Mouse (Mus musculus) kidney, embryonic 14.5 days (tissue): Measurements from ENCODE around the gene Iqcc. TPM values are rescaled to one million over a fixed set of nuclear protein-coding genes. Genes with fewer than 3 reads are reported as not detected.

ENCODE experiments used
- ATAC-seq: fragments of 200-750 bp; cut with Nextera tagmentation; 2 replicates; pipeline ENCODE4 v1.8.0; 2017; ENCODE audit warnings: moderate number of reproducible peaks, mild to moderate bottlenecking, moderate TSS enrichment, moderate library complexity; ENCODE audit not compliant: low FRiP score, low TSS enrichment
- H3K27ac ChIP-seq: fragments of 300-500 bp; sonication (generic); 2 replicates; pipeline ENCODE4 v1.5.1; 2014; ENCODE audit warnings: low read depth, mild to moderate bottlenecking, low read length, moderate library complexity, mixed read lengths
- H3K27me3 ChIP-seq: fragments of 300-500 bp; sonication (generic); 2 replicates; pipeline ENCODE4 v1.6.1; 2014; ENCODE audit warnings: mild to moderate bottlenecking, low read length; ENCODE audit not compliant: control insufficient read depth, insufficient read depth
- H3K36me3 ChIP-seq: fragments of 300-500 bp; sonication (generic); 2 replicates; pipeline ENCODE4 v1.6.1; 2014; ENCODE audit warnings: low read length, mixed read lengths; ENCODE audit not compliant: control insufficient read depth, insufficient read depth
- H3K4me1 ChIP-seq: fragments of 300-500 bp; sonication (generic); 2 replicates; pipeline ENCODE4 v1.6.1; 2014; ENCODE audit warnings: low read length, mixed read lengths; ENCODE audit not compliant: control insufficient read depth, insufficient read depth
- H3K4me2 ChIP-seq: fragments of 300-500 bp; sonication (generic); replicated peaks from 2 replicates; pipeline ENCODE4 v1.6.1; 2014; ENCODE audit warnings: low read depth, mild to moderate bottlenecking, low read length
- H3K4me3 ChIP-seq: fragments of 300-500 bp; sonication (generic); 2 replicates; pipeline ENCODE4 v1.5.1; 2014; ENCODE audit warnings: mild to moderate bottlenecking, low read length
- H3K9ac ChIP-seq: fragments of 300-500 bp; sonication (generic); 2 replicates; pipeline ENCODE4 v1.6.1; 2014; ENCODE audit warnings: low read depth, mild to moderate bottlenecking, low read length, moderate library complexity
- H3K9me3 ChIP-seq: fragments of 300-500 bp; sonication (generic); 2 replicates; pipeline ENCODE4 v1.6.1; 2016; ENCODE audit warnings: low read length; ENCODE audit not compliant: control insufficient read depth
- WGBS: fragments of 180-500 bp; shearing (Covaris S2); extraction: QIAGEN DNeasy Blood & Tissue Kit; methylation state at CpG from one replicate; pipeline ENCODE4 v1.1.7; 2014; 5-methylcytosine and 5-hydroxymethylcytosine counted together
- polyA plus RNA-seq: library from polyadenylated mRNA; unstranded; fragments of >200 nt; fragmentation: Nextera tagmentation; extraction: Ambion mirVana; gene quantifications from 2 replicates; pipeline ENCODE4 v1.2.1, GENCODE M21; 2014

The Iqcc gene
- polyA plus RNA-seq: 30.1 and 30.6 TPM in 2 replicates

- Histone ChIP-seq H3K4me2 (peak within 1 kb of the TSS; percentile 82), H3K36me3 (peaks cover 15% of the 10 kb centered on the region; the same call in 1 of the 2 replicates), H3K27ac (peak within 1 kb of the TSS; percentile 72; the same call in 1 of the 2 replicates), H3K9me3 (no peaks in the 10 kb centered on the region), H3K4me1 (peaks cover 18% of the 10 kb centered on the region), H3K4me3 (peak within 1 kb of the TSS; percentile 66), H3K9ac (peak within 1 kb of the TSS; percentile 80), H3K27me3 (no peaks in the 10 kb centered on the region)
- peak; percentile 87 for ATAC-seq
- WGBS: 5% methylated on average over 43 of the region's 44 CpGs
These were observed at the start of gene Iqcc for GRCm38 (mm10) chr4:129618786-129619691. TSS of gene Iqcc (minus strand) at chr4:129619099.

GRCm38 (mm10) chr4:129662255-129662813 is 43.4 kb upstream of the Iqcc start:
- no peak for ATAC-seq
- peaks cover 44% of the 10 kb centered on the region for H3K36me3 ChIP-seq
- WGBS: 77% methylated on average over 3 of the region's 3 CpGs

GRCm38 (mm10) chr4:129661584-129661983 is 42.7 kb upstream of the Iqcc start:
- WGBS: 90% methylated on average over 3 of the region's 3 CpGs

More at GRCm38 (mm10) chr4:129662255-129662813, 43.4 kb upstream of the Iqcc start:
- no peak overlapping the region for H3K4me2 ChIP-seq
- H3K4me1 ChIP-seq: no peaks in the 10 kb centered on the region
- no peak overlapping the region for H3K9ac ChIP-seq
- no peak overlapping the region for H3K4me3 ChIP-seq
- no peaks in the 10 kb centered on the region for H3K27me3 ChIP-seq
- H3K27ac ChIP-seq: no peak overlapping the region
- H3K9me3 ChIP-seq: no peaks in the 10 kb centered on the region

GRCm38 (mm10) chr4:129654770-129655169 is 35.9 kb upstream of the Iqcc start:
- H3K4me2 ChIP-seq: no peak overlapping the region
- H3K9me3 ChIP-seq: no peaks in the 10 kb centered on the region
- no peak overlapping the region for H3K27ac ChIP-seq
- 94% methylated on average over 14 of the region's 14 CpGs for WGBS
- peaks cover 91% of the 10 kb centered on the region for H3K36me3 ChIP-seq
- H3K9ac ChIP-seq: no peak overlapping the region
- no peaks in the 10 kb centered on the region for H3K27me3 ChIP-seq
- no peak for ATAC-seq
- no peaks in the 10 kb centered on the region for H3K4me1 ChIP-seq
- H3K4me3 ChIP-seq: no peak overlapping the region

More at GRCm38 (mm10) chr4:129661584-129661983, 42.7 kb upstream of the Iqcc start:
- Histone ChIP-seq H3K27ac (no peak overlapping the region), H3K4me1 (no peaks in the 10 kb centered on the region), H3K27me3 (no peaks in the 10 kb centered on the region), H3K4me2 (no peak overlapping the region), H3K36me3 (peaks cover 51% of the 10 kb centered on the region), H3K9ac (no peak overlapping the region), H3K9me3 (no peaks in the 10 kb centered on the region), H3K4me3 (no peak overlapping the region)
- no peak for ATAC-seq

- WGBS: 94% methylated on average over 8 of the region's 8 CpGs
- Histone ChIP-seq H3K36me3 (peaks cover 95% of the 10 kb centered on the region), H3K27me3 (no peaks in the 10 kb centered on the region), H3K4me2 (no peak overlapping the region), H3K9ac (no peak overlapping the region), H3K9me3 (no peaks in the 10 kb centered on the region), H3K4me1 (no peaks in the 10 kb centered on the region), H3K27ac (no peak overlapping the region), H3K4me3 (no peak overlapping the region)
- no peak for ATAC-seq
These were observed 31.5 kb upstream of the Iqcc start for GRCm38 (mm10) chr4:129650359-129650758.

- Histone ChIP-seq H3K27me3 (no peaks in the 10 kb centered on the region), H3K9ac (no peak overlapping the region), H3K27ac (no peak overlapping the region), H3K4me1 (no peaks in the 10 kb centered on the region), H3K9me3 (no peaks in the 10 kb centered on the region), H3K4me3 (no peak overlapping the region), H3K36me3 (peaks cover 82% of the 10 kb centered on the region), H3K4me2 (no peak overlapping the region)
- no peak for ATAC-seq
- WGBS: 81% methylated on average over 1 of the region's 1 CpGs
These were observed 29.8 kb upstream of the Iqcc start for GRCm38 (mm10) chr4:129648656-129649055.

- Histone ChIP-seq H3K4me3 (no peak overlapping the region), H3K9me3 (no peaks in the 10 kb centered on the region), H3K9ac (no peak overlapping the region), H3K36me3 (peaks cover 52% of the 10 kb centered on the region), H3K4me2 (no peak overlapping the region), H3K27ac (no peak overlapping the region), H3K27me3 (no peaks in the 10 kb centered on the region), H3K4me1 (0 out of 2 replicates have a peak, but pooled peaks cover 4% of the 10 kb centered on the region)
- no peak for ATAC-seq
- WGBS: 88% methylated on average over 6 of the region's 6 CpGs
These were observed 26.3 kb upstream of the Iqcc start for GRCm38 (mm10) chr4:129645204-129645603.

- H3K27ac ChIP-seq: 0 out of 2 replicates have a peak overlapping the region, but pooled peaks have one; percentile 14
- WGBS: 34% methylated on average over 5 of the region's 5 CpGs
- peak overlapping the region; percentile 90 for H3K4me2 ChIP-seq
- no peaks in the 10 kb centered on the region for H3K27me3 ChIP-seq
- peaks cover 17% of the 10 kb centered on the region; the same call in 1 of the 2 replicates for H3K4me1 ChIP-seq
- peak overlapping the region; percentile 71; the same call in 1 of the 2 replicates for H3K4me3 ChIP-seq
- no peaks in the 10 kb centered on the region for H3K9me3 ChIP-seq
- H3K9ac ChIP-seq: peak overlapping the region; percentile 13; the same call in 1 of the 2 replicates
- peaks cover 42% of the 10 kb centered on the region for H3K36me3 ChIP-seq
- no peak for ATAC-seq
These were observed 22.9 kb upstream of the Iqcc start for GRCm38 (mm10) chr4:129641756-129642155.
